Mouse (Mus musculus): ENCODE data around the gene Dolpp1.

DNA sequence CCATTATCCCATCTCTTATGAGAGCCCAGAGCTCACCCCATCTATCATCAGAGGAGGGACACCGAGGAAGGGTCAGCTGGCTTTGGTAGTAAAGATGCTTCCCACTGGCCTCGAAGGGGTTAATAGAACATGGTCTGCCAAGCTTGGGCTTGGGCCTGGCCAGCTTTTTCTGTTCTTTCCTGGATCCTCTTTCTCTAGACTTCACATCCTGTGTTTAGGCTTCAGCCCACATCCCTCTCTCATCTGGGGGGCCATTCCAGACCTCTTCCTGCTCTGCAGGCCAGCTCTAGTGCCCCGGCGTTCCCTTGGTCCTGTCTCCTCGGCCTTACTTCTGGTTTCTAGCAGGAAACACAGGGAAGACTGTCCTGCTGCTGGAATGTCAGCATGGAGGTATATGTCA is 52.0 kb downstream of the Dolpp1 start:
- TF ChIP-seq CTCF (IDR thresholded peaks at IDR 0.05; ENCODE audit: low read depth): no peak
- TF ChIP-seq EP300 (IDR thresholded peaks at IDR 0.05; ENCODE audit: low read depth): no peak

Measured in liver, postnatal 0 days (tissue).